ENCODE assay signal across 10 mouse cellular contexts in the genomic region with DNA sequence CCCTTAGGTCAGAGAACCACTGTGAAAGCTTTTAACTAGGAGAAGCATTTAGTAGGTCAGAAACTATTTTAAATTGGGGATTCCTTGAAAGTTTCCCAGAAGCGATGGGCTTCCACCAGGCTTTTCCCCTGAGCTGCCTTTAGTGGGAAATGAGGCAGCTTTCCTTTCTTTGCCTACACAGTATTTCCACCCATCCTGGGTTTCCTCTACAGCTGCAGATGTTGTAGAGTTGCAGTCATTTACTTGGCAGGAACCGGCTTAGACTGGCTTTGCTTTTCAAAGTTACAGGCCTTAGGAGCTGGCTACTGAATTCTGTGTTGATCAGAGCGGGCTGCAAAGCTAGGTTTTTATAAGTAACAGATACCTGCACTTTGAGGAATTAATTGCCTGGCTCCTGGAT. TPM values are rescaled to one million over a fixed set of nuclear protein-coding genes. Genes with fewer than 3 reads are reported as not detected.
A peak's percentile ranks its signal among the peaks of the same experiment; 100 is the strongest.
DNase-seq lines count a peak whose midpoint lies in the region.
"Not testable (repeated sequence)": the region's sequence is repeated elsewhere in the genome, so short reads cannot be mapped to it uniquely, and the experiment has no call there.
"Had no signal": no experiment of that assay in that cellular context is flagged by ENCODE, and none has a peak within 500 bp of the region (broad histone marks: within the 10 kb centered on the region; RNA-seq: fewer than 3 reads in every experiment).

No protein-coding gene starts in this region.

- DNase-seq in adrenal gland, postnatal 14 days, result peak; percentile 3
- DNase-seq in gastrocnemius, adult 18-20 months (ENCODE audit: low spot score), result peak; percentile 1
- DNase-seq in heart, adult 11 months, result peak; percentile 94
- DNase-seq in heart, postnatal 36 days, result peak; percentile 13 to 26
- DNase-seq in kidney, postnatal 25 days, result peak; percentile 2 to 23
- DNase-seq in left cerebral cortex, postnatal 10 days (ENCODE audit: extremely low spot score in 1 of 2, low spot score in 2 of 2), result peak; percentile 3 to 9
- DNase-seq in right cerebral cortex, postnatal 10 days (ENCODE audit: low spot score in 2 of 2), result peak; percentile 17 to 20
- peak; percentile 0 for DNase-seq in thymus, postnatal 4 days

- intact Hi-C loops in heart, postnatal 36 days (cut with DNase I); left cerebral cortex, postnatal 10 days (cut with DNase I): not testable (repeated sequence)

RNA-seq across cellular contexts. Expression of a gene that starts 5.7 kb away (rescaled TPM):
- not detected in 2 replicates for total RNA-seq in adrenal gland, postnatal 14 days (2021)
- not detected for total RNA-seq in gastrocnemius, adult 18-20 months (2021)
- not detected for total RNA-seq in heart, postnatal 36 days (2021)
- not detected for total RNA-seq in left cerebral cortex, postnatal 10 days (2021)
- total RNA-seq: adrenal gland, postnatal 4 days; forebrain, postnatal 0 days had no signal

RNA-seq across cellular contexts. Expression of a gene that starts 25.7 kb away (rescaled TPM):
- total RNA-seq in adrenal gland, postnatal 14 days (2021), result 0.78 and 0.86 TPM in 2 replicates
- not detected for total RNA-seq in gastrocnemius, adult 18-20 months (2021)
- not detected for total RNA-seq in heart, postnatal 36 days (2021)
- 1 to 10 TPM; 1.0 to 1.8 TPM for total RNA-seq in left cerebral cortex, postnatal 10 days (2021)

Comparison
In these comparisons a context has a peak if more than half of its experiments do, and no peak if none do; other contexts are left out.
1. Peak in every context shown above with its lines: DNase-seq.
2. DNase-seq: peak in every context shown above with its lines; median percentile 94 in heart, adult 11 months; 20 in heart, postnatal 36 days; 18 in right cerebral cortex, postnatal 10 days; 12 in kidney, postnatal 25 days; 6 in left cerebral cortex, postnatal 10 days; 3 in adrenal gland, postnatal 14 days; 1 in gastrocnemius, adult 18-20 months; 0 in thymus, postnatal 4 days.